Mouse (Mus musculus) gastrocnemius, adult 2 months (tissue): ENCODE data around the gene Snx3. TPM values are rescaled to one million over a fixed set of nuclear protein-coding genes. Genes with fewer than 3 reads are reported as not detected.

Source experiments
- DNase-seq: peaks from one replicate; pipeline ENCODE4 v3.0.0; 2022
- H3K27ac ChIP-seq: fragments of 200-600 bp; 2 replicates; pipeline ENCODE4 v1.8.1; 2022; ENCODE audit warnings: mild to moderate bottlenecking
- H3K4me3 ChIP-seq: fragments of 200-600 bp; 2 replicates; pipeline ENCODE4 v1.8.1; 2022; ENCODE audit warnings: mild to moderate bottlenecking, moderate library complexity
- CTCF ChIP-seq: fragments of 200-600 bp; IDR thresholded peaks from 2 replicates; pipeline ENCODE4 v1.8.1; 2022; ENCODE audit warnings: antibody characterized with exemption, mild to moderate bottlenecking, moderate library complexity
- intact Hi-C: fragments of 180-260 bp; cut with DNase I; formaldehyde crosslinking; loops from one replicate; pipeline ENCODE4 v1.15.1; 2025
- total RNA-seq, 2 experiments: library from RNA; stranded (reverse); gene quantifications; 2 replicates each; pipeline ENCODE4 v1.2.3; 2021

Gene Snx3
- total RNA-seq, 2 experiments from 2014 or later, result 165 to 166 TPM

DNA sequence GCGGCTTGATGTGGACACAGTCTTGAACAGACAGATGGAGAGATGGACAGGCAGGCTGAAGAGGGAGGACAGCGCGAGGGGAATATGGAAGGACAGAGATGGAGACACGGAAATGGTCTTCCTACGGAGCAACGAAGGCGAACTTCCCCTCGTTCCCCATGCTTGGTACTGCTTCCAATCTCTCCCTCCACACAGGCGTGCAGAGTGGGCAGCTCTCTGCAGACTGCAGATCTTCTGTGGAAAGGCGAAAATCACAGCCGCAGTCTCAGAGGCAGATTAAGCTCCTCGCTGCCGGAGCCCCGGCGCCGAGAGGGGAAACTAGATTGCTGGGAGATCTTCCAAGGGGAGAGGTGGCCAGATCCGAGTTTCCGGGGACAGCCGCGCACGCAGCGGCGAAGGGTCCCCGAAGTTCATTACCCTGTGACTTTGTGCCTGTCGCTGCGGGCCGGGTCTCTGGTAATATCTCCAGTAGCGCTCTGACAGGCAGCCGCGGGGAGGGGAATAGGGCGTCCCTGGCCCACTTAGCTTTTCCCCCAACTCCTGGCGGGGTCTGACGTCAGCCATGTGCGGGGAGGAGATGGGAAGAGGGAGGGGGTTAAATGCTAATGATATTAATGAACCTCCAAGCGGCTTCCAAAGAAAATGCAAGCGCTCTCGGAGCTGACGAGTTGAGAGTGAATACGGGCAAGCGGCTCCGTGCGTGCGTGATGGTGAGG is 81.5 kb downstream of the Snx3 start, which contains the start of the genes Nr2e1 and Ostm1:
Nr2e1 (minus strand) TSS at position 476 of the 716 bp plus-strand sequence.
Ostm1 (plus strand) TSS at position 666 of the 716 bp plus-strand sequence.
- TF ChIP-seq CTCF, result no peak
- Histone ChIP-seq H3K4me3 (peak within 1 kb of the TSS; percentile 58), H3K27ac (no peak within 1 kb of the TSS)
- intact Hi-C loops, result loop anchor here (5.0 kb wide), 1 partner anchor 49 kb away; no protein-coding TSS in a partner anchor
- DNase-seq, result peak; percentile 28

DNA sequence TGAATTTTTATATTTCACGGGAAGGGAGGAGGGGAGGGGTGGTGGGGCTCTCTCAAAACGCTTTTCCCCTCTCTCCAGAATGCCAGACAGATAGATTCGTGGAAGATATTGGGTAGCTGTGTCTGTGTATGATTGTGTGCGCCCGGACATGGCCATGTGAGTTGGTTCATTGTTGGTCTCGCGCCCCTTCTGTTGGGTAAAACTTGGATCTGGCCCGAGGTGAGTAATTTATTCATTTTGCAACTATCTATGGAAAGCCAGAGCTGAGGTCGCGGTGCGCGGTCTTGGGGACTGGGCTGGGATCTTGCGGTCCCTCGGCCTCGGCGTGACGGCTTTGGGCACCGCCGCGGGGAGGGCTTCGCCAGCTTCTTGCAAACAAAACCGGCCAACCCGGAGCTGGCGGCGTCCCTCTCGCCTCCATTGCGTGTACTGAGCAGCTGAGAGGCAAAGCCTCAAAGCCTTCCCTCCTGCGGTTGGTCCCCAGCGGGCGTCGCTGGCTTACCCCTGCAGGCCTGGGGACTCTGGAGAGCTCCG is 82.1 kb downstream of the Snx3 start:
- Histone ChIP-seq H3K4me3 (peak overlapping the region; percentile 58), H3K27ac (no peak overlapping the region)
- intact Hi-C loops, result loop anchor here (5.0 kb wide), 1 partner anchor 48 kb away; no protein-coding TSS in a partner anchor
- TF ChIP-seq CTCF, result no peak
- DNase-seq, result peak; percentile 26

GRCm38 (mm10) chr10:42584436-42584983 is 82.7 kb downstream of the Snx3 start:
- no peak for TF ChIP-seq CTCF
- DNase-seq, result no peak
- peak overlapping the region; percentile 58 for H3K4me3 ChIP-seq
- no peak overlapping the region for H3K27ac ChIP-seq
- intact Hi-C loops, result loop anchor here (5.0 kb wide), 1 partner anchor 48 kb away; no protein-coding TSS in a partner anchor

Other genes with a start within 250 kb of the Snx3 start
- gene Foxo3, start 225.3 kb upstream of the Snx3 start, total RNA-seq, result 10 to 100 TPM; 25.7 to 40.5 TPM
- gene Afg1l, start 23.5 kb upstream of the Snx3 start, total RNA-seq, result 10 to 100 TPM in 1 of 2 experiments, 1 to 10 TPM in 1; 8.7 to 12.6 TPM
- gene Nr2e1, start 81.6 kb downstream of the Snx3 start, total RNA-seq, result not detected
- gene Ostm1, start 81.8 kb downstream of the Snx3 start, total RNA-seq, result 10 to 100 TPM; 14.7 to 22.2 TPM